Mouse (Mus musculus) embryo, embryonic 11 days (tissue): ENCODE results near the gene Gabbr2.

Source experiments
- DNase-seq: peaks from one replicate; pipeline ENCODE4 v3.0.0-alpha.2; 2015

Gene Gabbr2

GRCm38 (mm10) chr4:46988257-46988656, 3.4 kb downstream of the Gabbr2 start:
- DNase-seq: no peak

GRCm38 (mm10) chr4:46987809-46988208, 3.9 kb downstream of the Gabbr2 start:
- no peak for DNase-seq

GRCm38 (mm10) chr4:46986054-46986453, 5.6 kb downstream of the Gabbr2 start:
- no peak for DNase-seq

- no peak for DNase-seq
Observed at GRCm38 (mm10) chr4:46982912-46983311, 8.8 kb downstream of the Gabbr2 start.

- DNase-seq: no peak
Observed at GRCm38 (mm10) chr4:46982094-46982493, 9.6 kb downstream of the Gabbr2 start.

GRCm38 (mm10) chr4:46978371-46978770, 13.3 kb downstream of the Gabbr2 start:
- no peak for DNase-seq

GRCm38 (mm10) chr4:46977161-46977560, 14.5 kb downstream of the Gabbr2 start:
- DNase-seq: no peak

GRCm38 (mm10) chr4:46976671-46977071, 15.0 kb downstream of the Gabbr2 start:
- no peak for DNase-seq

GRCm38 (mm10) chr4:46973322-46973721, 18.4 kb downstream of the Gabbr2 start:
- no peak for DNase-seq

GRCm38 (mm10) chr4:46967981-46968380, 23.7 kb downstream of the Gabbr2 start:
- DNase-seq: no peak

- DNase-seq: no peak
Observed at GRCm38 (mm10) chr4:46966551-46966950, 25.1 kb downstream of the Gabbr2 start.

- DNase-seq: no peak
Observed at GRCm38 (mm10) chr4:46961403-46961802, 30.3 kb downstream of the Gabbr2 start.

- DNase-seq: no peak
Observed at GRCm38 (mm10) chr4:46960208-46960607, 31.5 kb downstream of the Gabbr2 start.

- DNase-seq: no peak
Observed at GRCm38 (mm10) chr4:46959776-46960175, 31.9 kb downstream of the Gabbr2 start.

GRCm38 (mm10) chr4:46957955-46958354, 33.7 kb downstream of the Gabbr2 start:
- DNase-seq: no peak

GRCm38 (mm10) chr4:46956966-46957365, 34.7 kb downstream of the Gabbr2 start:
- DNase-seq: no peak

- DNase-seq: no peak
Observed at GRCm38 (mm10) chr4:46953021-46953420, 38.7 kb downstream of the Gabbr2 start.

- no peak for DNase-seq
Observed at GRCm38 (mm10) chr4:46952562-46952961, 39.1 kb downstream of the Gabbr2 start.

GRCm38 (mm10) chr4:46934291-46934690, 57.4 kb downstream of the Gabbr2 start:
- no peak for DNase-seq

GRCm38 (mm10) chr4:46933590-46933989, 58.1 kb downstream of the Gabbr2 start:
- no peak for DNase-seq

GRCm38 (mm10) chr4:46931706-46932397, 59.8 kb downstream of the Gabbr2 start:
- DNase-seq: no peak

GRCm38 (mm10) chr4:46928112-46928511, 63.6 kb downstream of the Gabbr2 start:
- no peak for DNase-seq

- DNase-seq: peak; percentile 57
Observed at GRCm38 (mm10) chr4:46919144-46919543, 72.5 kb downstream of the Gabbr2 start.

GRCm38 (mm10) chr4:46916786-46917185, 74.9 kb downstream of the Gabbr2 start:
- DNase-seq: no peak

GRCm38 (mm10) chr4:46915934-46916333, 75.7 kb downstream of the Gabbr2 start:
- DNase-seq: no peak
